Mouse (Mus musculus) brain, embryonic 14.5 days (tissue): Measurements from ENCODE around the gene Higd1a.

Experiments used
- CTCF ChIP-seq: fragments of 200-500 bp; IDR thresholded peaks from 2 replicates; pipeline ENCODE4 v1.5.1; 2012; ENCODE audit warnings: inconsistent platforms, mild to moderate bottlenecking, moderate library complexity, borderline replicate concordance; ENCODE audit not compliant: insufficient read depth, insufficient read length; ENCODE audit errors: extremely low read depth
- POLR2A ChIP-seq: fragments of 200-500 bp; IDR thresholded peaks from 2 replicates; pipeline ENCODE4 v1.6.1; 2012; ENCODE audit warnings: mild to moderate bottlenecking, inconsistent platforms, borderline replicate concordance; ENCODE audit not compliant: poor library complexity, insufficient read depth, insufficient read length, severe bottlenecking; ENCODE audit errors: extremely low read depth

GRCm38 (mm10) chr9:121859345-121859744, 1.2 kb upstream of the Higd1a start:
- TF ChIP-seq POLR2A (no peak), CTCF (no peak)
